Comparison of ENCODE assay signal across 1 mouse cellular context in the genomic region with DNA sequence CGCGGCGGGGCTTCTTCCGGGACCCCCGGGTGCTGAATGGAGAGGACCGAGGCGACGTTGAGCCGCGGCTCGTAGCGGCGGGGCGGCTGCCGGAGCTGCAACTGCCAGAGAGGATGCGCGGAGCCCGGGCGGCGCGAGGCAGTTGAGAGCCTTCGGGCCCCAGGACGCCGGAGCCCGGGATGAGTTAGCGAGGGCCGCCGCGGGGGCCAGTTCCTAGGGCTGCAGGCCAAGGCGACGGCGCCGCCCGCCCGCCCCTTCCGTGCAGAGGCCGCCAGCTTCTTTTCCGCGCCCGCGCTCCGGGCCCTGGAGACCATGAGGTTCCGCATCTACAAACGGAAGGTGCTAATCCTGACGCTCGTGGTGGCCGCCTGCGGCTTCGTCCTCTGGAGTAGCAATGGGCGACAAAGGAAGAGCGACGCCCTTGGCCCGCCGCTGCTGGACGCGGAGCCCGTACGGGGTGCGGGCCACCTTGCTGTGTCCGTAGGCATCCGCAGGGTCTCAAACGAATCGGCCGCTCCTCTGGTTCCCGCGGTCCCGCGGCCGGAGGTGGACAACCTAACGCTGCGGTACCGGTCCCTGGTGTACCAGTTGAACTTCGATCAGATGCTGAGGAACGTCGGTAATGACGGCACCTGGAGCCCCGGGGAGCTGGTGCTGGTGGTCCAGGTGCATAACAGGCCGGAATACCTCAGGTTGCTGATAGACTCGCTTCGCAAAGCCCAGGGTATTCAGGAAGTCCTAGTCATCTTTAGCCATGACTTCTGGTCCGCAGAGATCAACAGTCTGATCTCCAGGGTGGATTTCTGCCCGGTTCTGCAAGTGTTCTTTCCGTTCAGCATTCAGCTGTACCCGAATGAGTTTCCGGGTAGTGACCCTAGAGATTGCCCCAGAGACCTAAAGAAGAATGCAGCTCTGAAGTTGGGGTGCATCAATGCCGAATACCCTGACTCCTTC.
TF ChIP-seq lines count a peak whose summit lies in the region.

No protein-coding gene starts in this region.

TF ChIP-seq in myocyte, 11 proteins besides CTCF, POLR2A, EP300 and RAD21 (continued from another document):
- TF ChIP-seq REST (IDR thresholded peaks at IDR 0.05; ENCODE audit: insufficient read depth, insufficient read length) (no peak), SRF (IDR thresholded peaks at IDR 0.05; ENCODE audit: control insufficient read depth, insufficient read length, low read depth) (no peak), USF1 (IDR thresholded peaks at IDR 0.05; ENCODE audit: low read depth) (no peak), TCF3 (IDR thresholded peaks at IDR 0.05; ENCODE audit: insufficient read length, low read depth) (no peak), POLR2AphosphoS2 (IDR thresholded peaks at IDR 0.05; ENCODE audit: insufficient read length, low read depth) (no peak), MYOD1 (IDR thresholded peaks at IDR 0.05; ENCODE audit: control insufficient read depth in 1 of 3, insufficient read length in 2 of 3, low read depth in 2 of 3) (no peak)
